Mouse (Mus musculus): Measurements from ENCODE around the gene Gbe1. TPM values are rescaled to one million over a fixed set of nuclear protein-coding genes. Genes with fewer than 3 reads are reported as not detected.

Gbe1 gene
- polyA plus RNA-seq, 1 experiment, result 5.1 TPM

- Histone ChIP-seq H3K36me3 (ENCODE audit: control insufficient read depth, insufficient read depth, low read length) (no peaks in the 10 kb centered on the region), H3K4me3 (ENCODE audit: extremely low read depth, insufficient read depth, insufficient read length) (no peak overlapping the region), H3K4me1 (ENCODE audit: control insufficient read depth, insufficient read depth, insufficient read length) (no peaks in the 10 kb centered on the region), H3K27me3 (ENCODE audit: control insufficient read depth, insufficient read depth, low read length) (no peaks in the 10 kb centered on the region), H3K27ac (ENCODE audit: insufficient read depth, low read length) (no peak overlapping the region)
- no peak for DNase-seq (ENCODE audit: low read depth in 1 of 2, low spot score in 2 of 2)
- TF ChIP-seq CTCF (IDR thresholded peaks at IDR 0.05; ENCODE audit: extremely low read depth, insufficient read depth, insufficient read length, insufficient replicate concordance) (no peak), POLR2A (IDR thresholded peaks at IDR 0.05; ENCODE audit: low read depth, low read length) (no peak)
- 90% methylated on average over 3 of the region's 3 CpGs for WGBS
Observed at GRCm38 (mm10) chr16:70480494-70480893, 166.7 kb downstream of the Gbe1 start.

GRCm38 (mm10) chr16:70506457-70506856 lies 192.7 kb downstream of the Gbe1 start:
- no peak for TF ChIP-seq CTCF (IDR thresholded peaks at IDR 0.05; ENCODE audit: extremely low read depth, insufficient read depth, insufficient read length, insufficient replicate concordance)
- TF ChIP-seq POLR2A (IDR thresholded peaks at IDR 0.05; ENCODE audit: low read depth, low read length), result no peak
- no peak overlapping the region for H3K4me3 ChIP-seq (ENCODE audit: extremely low read depth, insufficient read depth, insufficient read length)
- H3K27me3 ChIP-seq (ENCODE audit: control insufficient read depth, insufficient read depth, low read length), result no peaks in the 10 kb centered on the region
- no peaks in the 10 kb centered on the region for H3K36me3 ChIP-seq (ENCODE audit: control insufficient read depth, insufficient read depth, low read length)
- WGBS, result 11% methylated on average over 1 of the region's 1 CpGs
- H3K4me1 ChIP-seq (ENCODE audit: control insufficient read depth, insufficient read depth, insufficient read length), result no peaks in the 10 kb centered on the region
- DNase-seq (ENCODE audit: low read depth in 1 of 2, low spot score in 2 of 2), result no peak
- no peak overlapping the region for H3K27ac ChIP-seq (ENCODE audit: insufficient read depth, low read length)

- TF ChIP-seq CTCF (IDR thresholded peaks at IDR 0.05; ENCODE audit: extremely low read depth, insufficient read depth, insufficient read length, insufficient replicate concordance) (no peak), POLR2A (IDR thresholded peaks at IDR 0.05; ENCODE audit: low read depth, low read length) (no peak)
- H3K36me3 ChIP-seq (ENCODE audit: control insufficient read depth, insufficient read depth, low read length), result no peaks in the 10 kb centered on the region
- no peaks in the 10 kb centered on the region for H3K27me3 ChIP-seq (ENCODE audit: control insufficient read depth, insufficient read depth, low read length)
- no peaks in the 10 kb centered on the region for H3K4me1 ChIP-seq (ENCODE audit: control insufficient read depth, insufficient read depth, insufficient read length)
- DNase-seq (ENCODE audit: low read depth in 1 of 2, low spot score in 2 of 2), result no peak
- WGBS, result 78% methylated on average over 3 of the region's 3 CpGs
- H3K4me3 ChIP-seq (ENCODE audit: extremely low read depth, insufficient read depth, insufficient read length), result no peak overlapping the region
- H3K27ac ChIP-seq (ENCODE audit: insufficient read depth, low read length), result no peak overlapping the region
Observed at GRCm38 (mm10) chr16:70510938-70511337, 197.2 kb downstream of the Gbe1 start.

- WGBS, result 80% methylated on average over 2 of the region's 2 CpGs
- H3K36me3 ChIP-seq (ENCODE audit: control insufficient read depth, insufficient read depth, low read length), result no peaks in the 10 kb centered on the region
- TF ChIP-seq CTCF (IDR thresholded peaks at IDR 0.05; ENCODE audit: extremely low read depth, insufficient read depth, insufficient read length, insufficient replicate concordance) (no peak), POLR2A (IDR thresholded peaks at IDR 0.05; ENCODE audit: low read depth, low read length) (no peak)
- no peaks in the 10 kb centered on the region for H3K4me1 ChIP-seq (ENCODE audit: control insufficient read depth, insufficient read depth, insufficient read length)
- DNase-seq (ENCODE audit: low read depth in 1 of 2, low spot score in 2 of 2), result no peak
- H3K27ac ChIP-seq (ENCODE audit: insufficient read depth, low read length), result no peak overlapping the region
- H3K27me3 ChIP-seq (ENCODE audit: control insufficient read depth, insufficient read depth, low read length), result no peaks in the 10 kb centered on the region
- no peak overlapping the region for H3K4me3 ChIP-seq (ENCODE audit: extremely low read depth, insufficient read depth, insufficient read length)
Observed at GRCm38 (mm10) chr16:70522861-70523260, 209.1 kb downstream of the Gbe1 start.

- Histone ChIP-seq H3K27ac (ENCODE audit: insufficient read depth, low read length) (no peak overlapping the region), H3K27me3 (ENCODE audit: control insufficient read depth, insufficient read depth, low read length) (no peaks in the 10 kb centered on the region), H3K36me3 (ENCODE audit: control insufficient read depth, insufficient read depth, low read length) (no peaks in the 10 kb centered on the region), H3K4me1 (ENCODE audit: control insufficient read depth, insufficient read depth, insufficient read length) (no peaks in the 10 kb centered on the region), H3K4me3 (ENCODE audit: extremely low read depth, insufficient read depth, insufficient read length) (no peak overlapping the region)
- TF ChIP-seq POLR2A (IDR thresholded peaks at IDR 0.05; ENCODE audit: low read depth, low read length), result no peak
- no peak for TF ChIP-seq CTCF (IDR thresholded peaks at IDR 0.05; ENCODE audit: extremely low read depth, insufficient read depth, insufficient read length, insufficient replicate concordance)
- WGBS, result 96% methylated on average over 8 of the region's 8 CpGs
- DNase-seq (ENCODE audit: low read depth in 1 of 2, low spot score in 2 of 2), result no peak
Observed at GRCm38 (mm10) chr16:70523566-70523965, 209.8 kb downstream of the Gbe1 start.

GRCm38 (mm10) chr16:70524273-70524672 lies 210.5 kb downstream of the Gbe1 start:
- Histone ChIP-seq H3K27me3 (ENCODE audit: control insufficient read depth, insufficient read depth, low read length) (no peaks in the 10 kb centered on the region), H3K27ac (ENCODE audit: insufficient read depth, low read length) (no peak overlapping the region), H3K4me3 (ENCODE audit: extremely low read depth, insufficient read depth, insufficient read length) (no peak overlapping the region), H3K4me1 (ENCODE audit: control insufficient read depth, insufficient read depth, insufficient read length) (no peaks in the 10 kb centered on the region), H3K36me3 (ENCODE audit: control insufficient read depth, insufficient read depth, low read length) (no peaks in the 10 kb centered on the region)
- TF ChIP-seq POLR2A (IDR thresholded peaks at IDR 0.05; ENCODE audit: low read depth, low read length) (no peak), CTCF (IDR thresholded peaks at IDR 0.05; ENCODE audit: extremely low read depth, insufficient read depth, insufficient read length, insufficient replicate concordance) (no peak)
- no peak for DNase-seq (ENCODE audit: low read depth in 1 of 2, low spot score in 2 of 2)
- 92% methylated on average over 4 of the region's 4 CpGs for WGBS

GRCm38 (mm10) chr16:70527224-70527623 lies 213.5 kb downstream of the Gbe1 start:
- WGBS, result 92% methylated on average over 8 of the region's 8 CpGs
- H3K27me3 ChIP-seq (ENCODE audit: control insufficient read depth, insufficient read depth, low read length), result no peaks in the 10 kb centered on the region
- no peak overlapping the region for H3K4me3 ChIP-seq (ENCODE audit: extremely low read depth, insufficient read depth, insufficient read length)
- H3K36me3 ChIP-seq (ENCODE audit: control insufficient read depth, insufficient read depth, low read length), result no peaks in the 10 kb centered on the region
- TF ChIP-seq POLR2A (IDR thresholded peaks at IDR 0.05; ENCODE audit: low read depth, low read length), result no peak
- TF ChIP-seq CTCF (IDR thresholded peaks at IDR 0.05; ENCODE audit: extremely low read depth, insufficient read depth, insufficient read length, insufficient replicate concordance), result no peak
- no peak for DNase-seq (ENCODE audit: low read depth in 1 of 2, low spot score in 2 of 2)
- H3K27ac ChIP-seq (ENCODE audit: insufficient read depth, low read length), result no peak overlapping the region
- H3K4me1 ChIP-seq (ENCODE audit: control insufficient read depth, insufficient read depth, insufficient read length), result no peaks in the 10 kb centered on the region
